Mouse (Mus musculus) cerebellum, postnatal 36 days (tissue): ENCODE data around the gene 1600014C23Rik.

Experiments used
- DNase-seq, 2 experiments: peaks; one replicate each; pipeline ENCODE4 v3.0.0; 2021 to 2022; ENCODE audit warnings: mixed read lengths in 2 of 2

Gene 1600014C23Rik

GRCm38 (mm10) chr17:45752053-45752452 is 18.4 kb upstream of the 1600014C23Rik start:
- DNase-seq, result no peak

DNA sequence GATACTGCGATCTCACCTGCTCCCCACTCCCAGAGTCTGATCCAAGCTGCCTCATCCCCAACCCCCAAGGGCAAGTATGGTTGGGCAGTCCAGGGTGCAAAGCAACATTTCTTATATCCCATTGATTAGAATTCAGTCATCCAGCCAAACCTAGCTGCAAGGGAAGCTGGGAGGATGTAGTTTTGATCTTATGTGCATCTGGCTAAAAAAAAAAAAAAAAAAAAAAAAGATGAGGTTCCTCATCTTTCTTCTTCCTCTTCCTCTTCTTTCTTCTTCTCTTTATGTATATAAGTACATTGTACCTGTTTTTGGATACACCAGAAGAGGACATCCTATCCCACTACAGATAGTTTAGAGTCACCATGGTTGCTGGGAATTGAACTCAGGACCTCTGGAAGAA is 17.7 kb upstream of the 1600014C23Rik start:
- DNase-seq, result no peak

GRCm38 (mm10) chr17:45749100-45749499 is 15.5 kb upstream of the 1600014C23Rik start:
- peak; percentile 68 to 74 for DNase-seq

DNA sequence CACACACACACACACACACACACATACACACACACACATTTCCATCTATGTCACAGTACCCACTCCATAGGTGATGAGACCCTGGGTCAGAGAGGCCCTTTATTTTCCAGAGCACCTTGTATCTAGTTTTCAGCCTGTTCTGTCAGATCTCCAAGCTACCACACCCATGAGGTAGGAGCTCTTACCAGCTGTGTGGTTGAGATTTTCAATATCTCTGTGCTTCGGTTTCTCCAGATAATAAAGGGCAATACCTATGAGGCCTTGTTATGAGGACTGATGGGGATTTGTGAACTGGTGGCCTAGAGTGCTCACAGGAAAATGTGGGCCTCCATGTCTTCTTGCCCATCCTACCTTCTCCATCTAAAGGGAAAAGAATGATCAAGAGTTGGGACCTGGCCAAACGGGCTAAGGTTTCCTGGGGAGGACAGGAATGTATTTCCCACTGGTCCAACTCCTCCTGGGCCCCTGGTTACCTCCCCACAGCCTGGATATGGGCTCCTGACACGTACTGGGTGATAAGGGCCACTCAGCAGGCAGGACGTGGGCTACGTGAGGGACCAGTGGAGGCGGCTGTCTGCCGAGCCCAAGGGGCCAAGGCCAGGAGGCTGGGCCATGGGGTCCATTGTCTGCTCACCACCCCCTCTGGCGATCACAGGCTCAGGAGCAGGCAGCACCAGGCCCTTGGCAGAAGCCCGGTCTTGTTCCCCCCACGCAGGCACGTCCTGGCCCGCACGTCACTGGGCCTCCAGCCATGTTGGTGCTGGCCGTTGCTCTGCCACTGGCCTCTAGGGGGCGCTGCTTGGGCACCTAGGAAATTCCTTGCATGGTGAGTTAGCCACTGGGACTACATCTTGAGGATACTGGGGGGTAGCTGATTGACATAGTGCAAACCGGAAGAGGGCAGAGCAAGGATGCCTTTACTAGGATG is 14.5 kb upstream of the 1600014C23Rik start:
- peak; percentile 57 to 71 for DNase-seq

DNA sequence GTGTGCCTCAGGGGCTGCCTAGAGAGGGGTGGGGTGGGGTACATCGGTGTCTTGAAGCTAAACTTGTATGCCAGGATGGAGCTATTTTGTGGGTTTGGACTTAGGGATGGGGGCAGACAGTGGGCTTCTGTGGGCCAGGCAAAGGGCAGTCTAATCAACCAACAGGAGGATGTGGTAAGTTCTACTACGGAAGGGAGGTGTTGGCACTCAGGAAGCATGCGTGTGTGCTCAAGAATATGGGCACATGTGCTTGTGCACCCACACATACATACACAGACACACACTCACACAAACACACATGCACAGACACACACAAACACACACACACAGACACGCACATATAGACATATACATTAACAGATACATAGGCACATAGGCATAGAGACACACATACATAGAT is 13.6 kb upstream of the 1600014C23Rik start:
- no peak for DNase-seq

GRCm38 (mm10) chr17:45746755-45747154 is 13.1 kb upstream of the 1600014C23Rik start:
- DNase-seq, result no peak

DNA sequence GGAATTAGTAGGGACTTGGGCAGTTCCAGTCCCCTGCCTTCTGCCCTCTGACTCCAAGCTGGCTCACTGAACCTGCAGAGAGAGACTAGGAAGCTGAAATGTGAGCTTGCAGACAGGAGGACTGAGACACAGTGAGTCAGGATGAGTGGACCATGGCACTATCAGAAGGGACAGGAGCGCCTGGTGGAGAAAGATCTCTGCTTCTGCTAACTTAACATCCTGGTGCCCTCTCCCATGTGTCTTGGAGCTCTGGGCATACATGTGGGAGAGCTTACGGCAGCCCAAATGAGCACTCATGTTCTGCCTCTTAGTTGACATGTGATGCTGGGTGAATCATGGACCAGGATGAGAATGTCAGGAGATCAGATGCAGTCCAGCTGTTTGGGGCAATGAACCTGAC is 12.0 kb upstream of the 1600014C23Rik start:
- no peak for DNase-seq

- no peak for DNase-seq
Measured at GRCm38 (mm10) chr17:45742371-45743147, 8.9 kb upstream of the 1600014C23Rik start.

GRCm38 (mm10) chr17:45737078-45737601 is 3.5 kb upstream of the 1600014C23Rik start:
- DNase-seq, result no peak

- peak; percentile 86 to 92 for DNase-seq
Measured at GRCm38 (mm10) chr17:45736311-45737077, 2.9 kb upstream of the 1600014C23Rik start.

DNA sequence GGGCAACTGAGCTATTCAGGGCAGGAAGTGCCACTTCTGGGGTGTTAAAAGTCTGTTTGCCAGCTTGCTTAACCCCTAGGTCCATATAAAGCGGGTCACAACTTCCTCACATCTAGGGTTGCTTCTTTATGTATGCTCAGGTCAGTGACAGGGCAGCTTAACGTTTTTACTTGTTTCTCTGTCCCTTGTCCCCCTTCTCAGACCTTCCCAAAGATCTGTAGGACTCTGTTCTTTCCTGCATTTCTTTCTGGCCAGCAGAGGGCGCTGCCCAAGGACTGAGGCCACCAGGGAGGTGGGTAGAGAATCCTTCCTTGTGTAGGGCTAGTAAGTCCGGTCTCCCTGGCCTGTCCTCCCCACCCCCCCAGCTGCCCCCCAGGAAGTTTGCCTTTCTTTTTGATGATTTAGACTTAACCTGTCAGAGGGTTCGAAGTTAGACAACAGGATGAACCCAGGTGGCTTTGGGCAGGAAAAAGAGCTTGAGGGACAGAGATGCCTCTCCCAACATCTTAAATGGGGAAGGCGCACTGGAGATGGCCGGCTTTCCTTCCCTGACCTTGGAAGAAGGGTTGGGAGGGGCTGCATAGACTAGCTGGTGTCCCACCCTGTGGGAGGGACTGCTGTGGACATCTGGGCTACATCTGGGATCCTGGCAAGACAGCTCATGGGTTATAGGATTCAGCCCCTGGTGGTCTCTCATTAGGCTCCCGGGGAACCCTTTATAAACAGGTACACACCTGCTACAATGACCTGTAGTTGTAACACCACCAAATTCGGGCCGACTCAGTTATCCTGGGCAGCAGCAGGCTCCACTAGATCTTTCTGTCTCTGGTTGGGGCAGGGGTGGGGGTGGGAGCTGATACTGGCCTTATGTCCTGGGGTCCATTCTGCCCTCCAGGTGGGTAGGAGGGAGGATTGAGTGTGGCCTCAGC is 2.0 kb upstream of the 1600014C23Rik start:
- peak; percentile 90 to 91 for DNase-seq

GRCm38 (mm10) chr17:45734881-45735280 is 1.2 kb upstream of the 1600014C23Rik start:
- DNase-seq, result no peak

DNA sequence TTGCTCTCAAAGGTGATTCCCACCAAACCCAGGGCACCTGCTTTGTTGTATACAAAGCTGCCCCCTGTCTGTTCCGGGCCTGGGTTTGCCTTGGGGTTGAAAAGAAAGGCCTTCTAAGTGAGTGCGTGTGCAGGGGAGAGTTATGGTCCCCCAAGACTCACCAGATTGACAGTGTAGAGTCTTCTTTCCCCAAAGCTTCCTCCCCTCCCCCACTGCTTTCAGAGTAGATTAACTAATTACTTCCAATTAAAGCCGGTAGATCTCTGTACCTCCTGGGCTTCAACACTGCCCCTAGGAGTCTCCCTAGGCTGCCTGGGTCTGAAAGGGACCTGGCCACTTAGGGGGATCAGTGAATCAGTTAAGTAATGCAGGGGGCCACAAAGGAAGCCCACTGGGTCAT is 689 bp upstream of the 1600014C23Rik start:
- no peak for DNase-seq

DNA sequence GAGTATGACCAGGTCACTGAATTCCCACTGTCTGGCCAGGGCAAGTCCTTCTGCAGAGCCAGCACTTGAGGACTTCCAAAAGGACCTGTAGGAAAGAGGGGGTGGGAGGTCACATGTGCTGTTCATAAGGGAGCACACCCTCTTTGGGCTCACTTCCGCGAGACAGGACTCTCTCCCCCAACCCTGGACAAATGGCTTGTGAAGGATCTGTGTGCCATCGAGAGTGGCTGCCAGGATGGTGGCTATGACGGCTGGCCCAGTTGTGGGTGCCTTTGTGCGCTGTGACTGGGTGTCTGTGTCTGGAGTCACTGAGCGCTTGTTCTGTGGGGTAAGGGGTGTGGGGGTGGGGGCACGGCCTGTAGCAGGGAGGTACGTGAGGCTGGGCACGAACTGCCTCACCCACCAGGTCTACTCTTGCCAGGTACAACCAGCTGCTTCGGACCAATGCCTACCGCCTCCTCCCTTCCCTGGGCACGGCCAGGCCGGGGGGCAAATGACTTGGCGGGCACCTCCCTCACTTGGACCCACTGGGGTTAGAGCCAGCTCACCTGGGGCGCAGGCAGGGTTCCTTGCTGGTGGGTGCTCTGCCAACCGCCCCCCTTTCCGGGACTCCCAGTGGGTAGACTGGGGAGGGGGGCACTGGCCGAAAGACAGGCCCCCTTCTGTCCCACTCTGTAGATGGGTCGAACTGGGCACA is 458 bp downstream of the 1600014C23Rik start:
- peak in 1 of 2 experiments; percentile 39 for DNase-seq

DNA sequence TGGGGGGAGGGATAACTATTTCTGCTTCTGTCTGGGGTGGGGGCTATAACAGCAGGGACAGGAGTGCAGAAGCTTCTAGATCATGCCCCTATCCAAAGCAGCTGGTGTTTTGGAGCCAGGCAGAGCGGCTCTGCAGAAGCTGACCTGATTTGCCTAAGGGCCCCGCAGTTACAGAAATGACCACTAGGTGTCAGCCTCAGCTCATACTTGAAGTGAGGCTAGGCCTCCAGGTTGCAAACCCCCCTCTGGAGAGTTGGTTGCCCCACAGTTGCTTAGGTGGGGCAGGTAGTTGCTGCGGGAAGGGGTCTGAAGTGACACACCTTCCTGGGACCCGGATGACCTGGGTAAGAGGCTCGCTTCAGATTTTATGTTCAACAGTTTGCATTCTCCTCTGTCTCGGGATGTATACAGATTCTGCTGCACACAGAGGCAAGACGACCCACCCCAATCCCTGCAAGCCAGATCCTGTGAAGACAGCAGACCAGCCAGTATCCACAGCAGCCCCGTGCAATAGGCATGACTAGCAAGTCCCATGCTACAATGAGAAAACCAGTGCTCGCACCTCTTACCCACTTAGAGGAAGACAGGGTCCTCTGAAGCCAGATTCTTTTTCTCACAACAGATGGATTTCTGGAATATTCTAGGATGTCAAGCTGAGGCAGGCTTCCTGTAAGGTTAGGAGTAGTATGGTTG is 2.3 kb downstream of the 1600014C23Rik start:
- DNase-seq, result peak; percentile 90 to 95

DNA sequence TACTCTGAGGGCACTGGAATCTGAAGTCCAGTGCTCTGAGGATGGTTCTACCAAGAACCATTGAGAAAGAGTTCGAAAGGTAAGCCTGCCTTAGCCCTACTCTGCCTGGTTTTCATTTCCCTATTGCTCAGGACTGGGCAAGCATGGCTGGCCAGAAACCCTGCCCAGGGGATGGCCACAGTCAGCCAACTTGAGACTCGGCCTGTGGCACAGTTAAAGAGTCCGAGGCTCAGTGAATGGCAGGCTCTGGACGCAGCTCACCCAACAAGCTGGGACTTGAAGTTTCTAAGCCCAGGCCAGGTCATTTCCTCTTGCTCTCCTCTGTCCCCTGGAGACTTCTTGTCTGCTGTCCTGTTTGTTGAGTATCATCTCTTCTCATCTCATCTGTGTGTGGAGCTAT is 2.9 kb downstream of the 1600014C23Rik start:
- DNase-seq, result no peak

DNA sequence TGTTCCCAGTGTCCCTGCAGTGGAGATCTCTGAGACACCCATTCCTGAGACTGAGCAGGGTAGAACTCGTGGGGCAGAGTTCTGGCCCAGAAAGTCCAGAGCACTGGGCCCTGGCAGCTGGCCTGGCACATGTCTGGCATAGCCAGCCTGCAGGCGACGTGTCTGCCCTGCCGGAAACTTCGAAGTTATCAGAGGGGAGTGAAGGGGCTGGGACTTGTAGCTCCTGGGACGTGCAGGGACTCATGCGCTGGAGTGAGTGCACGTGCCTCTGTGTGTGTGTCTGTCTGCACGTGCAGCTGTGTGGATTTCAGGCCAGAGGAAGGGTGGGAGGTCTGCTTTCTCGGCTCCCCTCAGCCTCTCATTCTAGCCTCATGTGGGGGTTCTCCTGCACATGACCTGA is 4.3 kb downstream of the 1600014C23Rik start:
- no peak for DNase-seq

- no peak for DNase-seq
Measured at GRCm38 (mm10) chr17:45727983-45728723, 5.5 kb downstream of the 1600014C23Rik start.

GRCm38 (mm10) chr17:45727481-45727880 is 6.2 kb downstream of the 1600014C23Rik start:
- DNase-seq, result no peak

DNA sequence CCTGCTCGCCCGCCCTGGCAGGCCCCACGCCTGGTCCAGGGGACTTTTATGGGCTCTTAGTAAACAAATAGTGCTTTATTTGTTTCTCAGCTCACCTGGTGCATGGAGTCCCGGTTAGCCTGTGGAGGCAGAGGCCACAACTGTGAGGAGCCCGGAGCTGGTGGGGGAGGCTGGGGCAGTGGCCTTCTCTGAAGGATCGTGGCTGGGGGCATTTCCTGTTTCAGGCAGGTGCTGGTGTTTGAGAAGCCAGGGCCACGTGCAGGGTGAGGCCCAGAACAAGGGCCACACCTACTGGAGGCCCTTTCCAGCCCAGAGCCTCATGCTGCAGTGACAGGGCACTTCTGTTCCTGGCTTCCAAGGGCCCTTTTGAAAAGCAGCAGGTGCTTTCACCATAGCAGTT is 7.4 kb downstream of the 1600014C23Rik start:
- no peak for DNase-seq
